8 mouse cellular contexts compared by ENCODE assay signal in the genomic region with DNA sequence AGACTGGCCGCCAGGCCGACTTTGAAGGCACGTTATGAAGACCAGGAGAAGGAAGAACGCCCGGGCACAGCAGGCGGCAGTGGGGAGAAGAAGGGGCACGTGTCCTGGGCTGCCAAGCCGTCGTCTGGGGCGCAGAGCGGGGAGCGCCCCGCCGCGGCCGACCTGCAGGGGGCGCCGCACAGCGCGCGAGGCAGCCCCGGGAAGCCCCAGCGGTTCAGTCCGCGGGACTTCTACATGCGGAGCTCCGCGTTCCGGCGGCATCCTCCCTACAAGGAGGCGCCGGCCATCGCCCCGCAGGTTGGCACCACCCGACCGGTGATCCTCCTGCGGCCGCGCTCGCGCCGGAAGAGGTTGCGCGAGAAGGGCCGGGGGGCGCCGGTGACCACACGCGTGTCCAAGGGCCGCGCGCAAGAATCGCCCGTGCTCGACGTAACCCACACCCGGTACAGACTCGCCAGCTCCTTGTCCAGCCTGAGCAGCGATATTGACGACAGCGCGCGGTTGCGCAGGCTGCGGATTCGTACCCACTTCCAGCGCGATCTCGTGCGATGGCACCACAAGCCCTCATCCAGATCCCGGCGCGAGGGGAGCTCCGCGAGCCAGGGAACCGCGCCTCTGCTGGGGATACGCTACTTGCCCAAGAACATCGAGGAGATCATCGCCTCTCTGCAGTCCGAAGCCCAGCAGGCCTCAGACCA. TPM values are rescaled to one million over a fixed set of nuclear protein-coding genes. Genes with fewer than 3 reads are reported as not detected.
DNase-seq lines count a peak whose midpoint lies in the region; ATAC-seq and TF ChIP-seq lines count a peak whose summit lies in the region.

No protein-coding gene starts in this region.

- no peaks in the 10 kb centered on the region for H3K4me1 ChIP-seq in kidney, adult 2 months (ENCODE audit: control insufficient read depth, insufficient read depth, low read length)
- H3K4me1 ChIP-seq in stomach, embryonic 15.5 days = no peaks in the 10 kb centered on the region

- TF ChIP-seq POLR2A in kidney, adult 2 months (IDR thresholded peaks at IDR 0.05; ENCODE audit: low read depth, low read length) = no peak

- H3K27me3 ChIP-seq in kidney, adult 2 months (replicated peaks; ENCODE audit: control insufficient read depth, insufficient read depth, low read length) = peaks cover 3% of the 10 kb centered on the region
- H3K27me3 ChIP-seq in stomach, embryonic 15.5 days (replicated peaks) = 0 out of 2 replicates have a peak, but pooled peaks cover 3% of the 10 kb centered on the region

- ATAC-seq in stomach, embryonic 15.5 days (ENCODE audit: insufficient read depth, low FRiP score, low read depth) = peak; percentile 78

- no peak for DNase-seq in kidney, adult 2 months
- no peak for DNase-seq in kidney, adult 11 months
- DNase-seq in adrenal gland, postnatal 14 days = peak; percentile 45
- peak; percentile 53 for DNase-seq in forelimb bud, embryonic 11.5 days (ENCODE audit: low read depth, low spot score)
- DNase-seq in kidney, postnatal 4 days = peak; percentile 54 to 69
- peak; percentile 46 for DNase-seq in lung, postnatal 36 days
- DNase-seq in spleen, adult 12 weeks (ENCODE audit: low spot score) = no peak

- TF ChIP-seq CTCF in kidney, adult 2 months (conservative IDR thresholded peaks at IDR 0.05; ENCODE audit: insufficient read depth, insufficient read length, low read depth, low read length) = peak; percentile 32; the same call in 1 of the 2 replicates

- no peak overlapping the region for H3K4me3 ChIP-seq in kidney, adult 2 months (ENCODE audit: insufficient read depth, low read depth, low read length)
- H3K4me3 ChIP-seq in stomach, embryonic 15.5 days (replicated peaks) = peak overlapping the region; percentile 50

- H3K36me3 ChIP-seq in kidney, adult 2 months (ENCODE audit: control insufficient read depth, insufficient read depth, low read length) = no peaks in the 10 kb centered on the region
- no peaks in the 10 kb centered on the region for H3K36me3 ChIP-seq in stomach, embryonic 15.5 days

- H3K4me2 ChIP-seq in stomach, embryonic 15.5 days = peak overlapping the region; percentile 84

- H3K9me3 ChIP-seq in stomach, embryonic 15.5 days = no peaks in the 10 kb centered on the region

- H3K27ac ChIP-seq in kidney, adult 2 months (ENCODE audit: insufficient read depth, low read depth, low read length) = no peak overlapping the region
- H3K27ac ChIP-seq in stomach, embryonic 15.5 days = no peak overlapping the region

- 4% methylated on average over 79 of the region's 81 CpGs for WGBS in kidney, adult 2 months
- 5% methylated on average over 79 of the region's 81 CpGs for WGBS in stomach, embryonic 15.5 days

- H3K9ac ChIP-seq in stomach, embryonic 15.5 days = 0 out of 2 replicates have a peak overlapping the region, but pooled peaks have one; percentile 32

RNA-seq across cellular contexts. Expression of a gene that starts 12.2 kb away (rescaled TPM):
- polyA plus RNA-seq in kidney, adult 2 months (2012; rRNA removed) = 0.02 and 0.15 TPM in 2 replicates
- not detected in 2 replicates for total RNA-seq in adrenal gland, postnatal 14 days (2021)
- polyA plus RNA-seq in stomach, embryonic 15.5 days (2015; fragmentation: Nextera tagmentation; extraction: Ambion mirVana) = 3.8 and 4.2 TPM in 2 replicates

RNA-seq across cellular contexts. Expression of a gene that starts 29.4 kb away (rescaled TPM):
- polyA plus RNA-seq in kidney, adult 2 months (2012; rRNA removed) = 0.67 and 0.98 TPM in 2 replicates
- 0.11 and 1.9 TPM in 2 replicates for total RNA-seq in adrenal gland, postnatal 14 days (2021)
- polyA plus RNA-seq in stomach, embryonic 15.5 days (2015; fragmentation: Nextera tagmentation; extraction: Ambion mirVana) = 23.2 and 27.1 TPM in 2 replicates

Comparison
In these comparisons a context has a peak if more than half of its experiments do, and no peak if none do; other contexts are left out.
1. DNase-seq: peak in adrenal gland, postnatal 14 days (single experiment), forelimb bud, embryonic 11.5 days (single experiment), kidney, postnatal 4 days (2 of 2) and lung, postnatal 36 days (single experiment); none in kidney, adult 2 months (single experiment), kidney, adult 11 months (single experiment) and spleen, adult 12 weeks (single experiment).
2. RNA of a gene that starts 29.4 kb away (polyA plus RNA-seq): 23.2 to 27.1 TPM in stomach, embryonic 15.5 days; 0.67 to 0.98 TPM in kidney, adult 2 months; every median in the first group is over 10 times any median in the second.